Mouse (Mus musculus) midbrain, embryonic 14.5 days (tissue): ENCODE measurements around the gene Gp9. TPM values are rescaled to one million over a fixed set of nuclear protein-coding genes. Genes with fewer than 3 reads are reported as not detected.
A peak's percentile ranks its signal among the peaks of the same experiment; 100 is the strongest.

Source experiments
- ATAC-seq: fragments of 200-750 bp; cut with Nextera tagmentation; 2 replicates; pipeline ENCODE4 v1.8.0; 2017; ENCODE audit warnings: moderate number of reproducible peaks, moderate library complexity; ENCODE audit not compliant: low FRiP score, low TSS enrichment
- DNase-seq: peaks from one replicate; pipeline ENCODE4 v3.0.0-alpha.2; 2015
- H3K27ac ChIP-seq: fragments of 300-500 bp; sonication (generic); replicated peaks from 2 replicates; pipeline ENCODE4 v1.5.1; 2014; ENCODE audit warnings: mild to moderate bottlenecking, low read depth, low read length, moderate library complexity
- H3K27me3 ChIP-seq: fragments of 300-500 bp; sonication (generic); 2 replicates; pipeline ENCODE4 v1.6.1; 2014; ENCODE audit warnings: low read length, control low read depth, mixed read lengths; ENCODE audit not compliant: control insufficient read depth, insufficient read depth
- H3K36me3 ChIP-seq: fragments of 300-500 bp; sonication (generic); 2 replicates; pipeline ENCODE4 v1.6.1; 2014; ENCODE audit warnings: low read length, control low read depth; ENCODE audit not compliant: control insufficient read depth, insufficient read depth
- H3K4me1 ChIP-seq: fragments of 300-500 bp; sonication (generic); 2 replicates; pipeline ENCODE4 v1.6.1; 2014; ENCODE audit warnings: mild to moderate bottlenecking, antibody characterized with exemption, low read length, control low read depth; ENCODE audit not compliant: control insufficient read depth, insufficient read depth
- H3K4me2 ChIP-seq: fragments of 300-500 bp; sonication (generic); 2 replicates; pipeline ENCODE4 v1.6.1; 2014; ENCODE audit warnings: mild to moderate bottlenecking, low read length, moderate library complexity
- H3K4me3 ChIP-seq: fragments of 300-500 bp; sonication (generic); replicated peaks from 2 replicates; pipeline ENCODE4 v1.5.1; 2014; ENCODE audit warnings: low read depth, low read length
- H3K9ac ChIP-seq: fragments of 300-500 bp; sonication (generic); replicated peaks from 2 replicates; pipeline ENCODE4 v1.6.1; 2014; ENCODE audit warnings: mild to moderate bottlenecking, low read length, moderate library complexity
- H3K9me3 ChIP-seq: fragments of 300-500 bp; sonication (generic); 2 replicates; pipeline ENCODE4 v1.6.1; 2016; ENCODE audit warnings: low read length, control low read depth, mixed read lengths; ENCODE audit not compliant: control insufficient read depth
- WGBS: fragments of 180-500 bp; shearing (Covaris S2); extraction: QIAGEN DNeasy Blood & Tissue Kit; methylation state at CpG from one replicate; pipeline ENCODE4 v1.1.7; 2014; 5-methylcytosine and 5-hydroxymethylcytosine counted together
- polyA plus RNA-seq: library from polyadenylated mRNA; unstranded; fragments of >200 nt; fragmentation: Nextera tagmentation; extraction: Ambion mirVana; gene quantifications from 2 replicates; pipeline ENCODE4 v1.2.1, GENCODE M21; 2014

The Gp9 gene
- polyA plus RNA-seq, 1 experiment from 2014 or later: 0.66 TPM

DNA sequence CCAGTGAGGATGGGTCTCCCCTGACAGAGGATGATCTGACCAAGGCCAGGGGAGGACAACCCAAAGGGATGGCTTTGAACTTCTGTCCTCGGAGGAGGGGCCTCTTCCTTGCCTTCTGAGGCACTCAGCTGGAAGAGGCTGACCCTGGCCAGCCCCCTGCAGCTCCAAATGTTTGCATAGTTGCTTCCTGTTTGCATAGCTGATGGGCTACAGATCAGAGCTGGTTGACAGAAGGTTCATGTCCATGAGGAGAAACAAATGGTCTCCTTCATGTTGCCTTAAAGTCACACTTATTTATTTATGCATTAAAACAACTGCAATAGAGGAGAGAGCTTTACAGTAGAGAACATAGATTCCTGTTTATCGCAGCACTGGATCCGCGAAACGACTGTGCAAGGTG lies 43.7 kb upstream of the Gp9 start:
- peaks cover 42% of the 10 kb centered on the region for H3K27me3 ChIP-seq

DNA sequence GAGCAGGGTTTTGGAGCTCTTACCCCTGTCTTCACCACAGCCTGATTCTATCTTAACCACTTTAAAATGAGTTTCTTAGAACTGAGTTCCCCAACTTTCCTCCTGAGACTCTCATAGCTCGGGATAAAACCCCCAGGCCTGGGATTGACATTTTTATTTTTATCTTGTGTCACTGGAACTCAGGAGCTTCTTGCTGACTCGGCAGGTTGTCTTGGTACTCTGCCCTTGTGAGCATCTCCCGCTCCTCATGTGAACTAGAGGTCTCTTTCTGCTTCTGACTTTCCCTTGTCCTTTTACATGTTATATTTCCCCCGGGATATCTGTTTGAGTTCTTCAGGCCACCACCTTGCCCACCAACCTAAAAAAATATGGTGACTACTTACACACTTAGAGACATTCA lies 40.9 kb upstream of the Gp9 start:
- ATAC-seq (no peak), DNase-seq (no peak)
- Histone ChIP-seq H3K4me3 (no peak overlapping the region), H3K9me3 (no peaks in the 10 kb centered on the region), H3K9ac (no peak overlapping the region), H3K36me3 (no peaks in the 10 kb centered on the region), H3K4me1 (peaks cover 9% of the 10 kb centered on the region), H3K27me3 (peaks cover 24% of the 10 kb centered on the region), H3K4me2 (no peak overlapping the region), H3K27ac (no peak overlapping the region)
- 82% methylated on average over 4 of the region's 4 CpGs for WGBS

More for the DNA sequence above, 43.7 kb upstream of the Gp9 start:
- no peaks in the 10 kb centered on the region for H3K9me3 ChIP-seq
- no peak overlapping the region for H3K4me3 ChIP-seq
- H3K4me2 ChIP-seq: no peak overlapping the region
- WGBS: 75% methylated on average over 5 of the region's 5 CpGs
- peak; percentile 17 for DNase-seq
- H3K27ac ChIP-seq: no peak overlapping the region
- no peak for ATAC-seq
- no peak overlapping the region for H3K9ac ChIP-seq
- peaks cover 16% of the 10 kb centered on the region for H3K4me1 ChIP-seq
- H3K36me3 ChIP-seq: no peaks in the 10 kb centered on the region

DNA sequence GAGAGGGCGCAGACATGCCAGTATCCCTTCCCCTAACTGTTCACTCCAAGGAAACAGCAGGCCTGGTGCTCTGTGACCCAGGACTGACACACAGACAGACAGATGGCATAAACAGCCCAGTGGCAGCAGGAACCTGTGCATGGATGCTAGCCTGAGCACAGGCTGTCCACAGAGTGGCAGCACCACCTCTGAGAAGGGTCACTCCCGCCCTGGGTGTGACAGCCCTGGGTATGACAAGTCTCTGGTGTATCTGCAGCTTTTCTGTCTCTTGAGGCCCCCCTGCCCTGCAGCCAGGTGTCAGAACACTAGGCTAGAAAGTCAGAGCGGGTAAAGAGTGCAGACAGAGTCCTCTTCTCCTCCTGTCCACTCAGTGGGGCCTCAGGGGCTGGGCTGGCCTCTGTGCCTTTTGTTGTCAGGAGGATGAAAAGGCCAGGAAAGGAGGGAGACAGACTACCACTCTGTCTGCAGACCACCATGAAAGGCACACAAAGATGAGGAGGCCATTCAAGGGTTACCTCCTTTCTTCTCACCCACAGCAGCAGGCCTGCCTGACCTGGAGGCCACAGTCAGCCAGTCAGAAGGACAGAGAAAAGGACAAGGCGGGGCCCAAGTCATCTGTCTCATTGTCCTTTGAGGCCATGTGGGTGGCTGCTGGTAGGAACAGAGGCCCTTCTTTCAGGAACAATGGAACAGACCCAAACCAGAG lies 39.8 kb upstream of the Gp9 start:
- H3K27me3 ChIP-seq: peaks cover 13% of the 10 kb centered on the region
- ATAC-seq (no peak), DNase-seq (peak; percentile 20)
- no peak overlapping the region for H3K4me3 ChIP-seq
- H3K9ac ChIP-seq: no peak overlapping the region
- H3K4me2 ChIP-seq: no peak overlapping the region
- 21% methylated on average over 4 of the region's 4 CpGs for WGBS
- no peak overlapping the region for H3K27ac ChIP-seq
- peaks cover 3% of the 10 kb centered on the region; the same call in 1 of the 2 replicates for H3K4me1 ChIP-seq
- no peaks in the 10 kb centered on the region for H3K36me3 ChIP-seq
- no peaks in the 10 kb centered on the region for H3K9me3 ChIP-seq

DNA sequence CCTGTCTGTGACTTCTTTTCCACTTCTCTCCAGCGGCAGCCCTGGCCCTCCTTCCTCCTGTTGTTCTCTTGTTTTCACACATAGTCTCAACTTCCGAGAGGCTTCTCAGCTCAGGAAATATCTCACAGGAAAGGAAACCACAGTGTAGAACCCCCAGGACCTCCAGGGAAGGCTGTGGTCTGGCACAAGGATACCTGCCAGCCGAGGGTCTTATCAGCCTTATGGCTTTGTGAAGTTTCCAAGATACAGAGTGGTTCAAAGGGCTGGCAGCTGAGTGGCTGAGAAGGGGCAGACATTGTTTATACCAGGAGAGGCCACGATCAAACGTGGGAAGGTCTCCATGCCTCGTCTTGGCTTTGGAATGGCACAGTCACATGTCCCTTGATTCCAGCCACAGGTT lies 38.0 kb upstream of the Gp9 start:
- Histone ChIP-seq H3K27me3 (no peaks in the 10 kb centered on the region), H3K27ac (no peak overlapping the region), H3K4me1 (0 out of 2 replicates have a peak, but pooled peaks cover 3% of the 10 kb centered on the region), H3K36me3 (no peaks in the 10 kb centered on the region), H3K4me2 (no peak overlapping the region), H3K9me3 (no peaks in the 10 kb centered on the region), H3K4me3 (no peak overlapping the region), H3K9ac (no peak overlapping the region)
- 65% methylated on average over 6 of the region's 6 CpGs for WGBS
- no peak for ATAC-seq
- no peak for DNase-seq

DNA sequence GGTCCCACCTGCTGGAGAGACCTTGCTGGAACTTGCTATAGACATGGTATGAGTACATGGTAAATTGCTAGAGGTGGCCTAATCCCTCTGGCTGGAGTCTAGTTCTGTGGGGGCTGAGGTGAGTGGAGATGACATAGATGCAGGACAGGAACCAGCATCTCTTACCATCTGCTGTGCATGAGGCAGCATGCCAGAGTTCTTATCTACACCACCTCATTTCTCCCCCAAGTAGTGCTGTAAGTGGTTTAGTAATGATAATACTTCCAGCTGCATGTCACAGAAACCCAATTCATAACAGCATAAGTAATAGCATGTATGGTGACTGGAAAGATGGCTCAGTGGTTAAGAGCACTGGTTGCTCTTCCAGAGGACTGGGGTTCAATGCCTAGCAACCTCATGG lies 37.4 kb upstream of the Gp9 start:
- Histone ChIP-seq H3K27ac (no peak overlapping the region), H3K27me3 (no peaks in the 10 kb centered on the region), H3K4me2 (no peak overlapping the region), H3K4me3 (no peak overlapping the region), H3K9ac (no peak overlapping the region), H3K36me3 (no peaks in the 10 kb centered on the region), H3K9me3 (no peaks in the 10 kb centered on the region), H3K4me1 (0 out of 2 replicates have a peak, but pooled peaks cover 3% of the 10 kb centered on the region)
- no peak for DNase-seq
- ATAC-seq: no peak

DNA sequence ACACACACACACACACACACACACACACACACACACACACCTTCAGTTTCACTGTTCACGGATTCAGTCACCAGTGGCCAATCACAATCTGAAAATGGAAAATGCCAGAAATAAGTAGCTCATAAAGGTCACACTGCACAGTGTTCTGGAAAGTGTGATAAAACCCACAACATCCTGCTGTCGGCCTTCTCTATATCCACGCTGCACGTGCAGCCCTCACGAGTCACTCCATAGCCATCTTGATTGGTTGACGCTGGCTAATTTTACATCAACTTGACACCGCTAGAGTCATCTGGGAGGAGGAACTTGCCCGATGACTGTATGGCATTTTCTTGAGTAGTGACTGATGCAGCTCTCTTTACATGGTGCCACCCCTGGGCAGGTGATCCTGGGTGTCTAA lies 35.9 kb upstream of the Gp9 start:
- Histone ChIP-seq H3K36me3 (no peaks in the 10 kb centered on the region), H3K27me3 (no peaks in the 10 kb centered on the region), H3K27ac (no peak overlapping the region), H3K4me2 (no peak overlapping the region), H3K9ac (no peak overlapping the region), H3K4me3 (no peak overlapping the region), H3K4me1 (0 out of 2 replicates have a peak, but pooled peaks cover 3% of the 10 kb centered on the region), H3K9me3 (no peaks in the 10 kb centered on the region)
- WGBS: 93% methylated on average over 8 of the region's 8 CpGs
- no peak for DNase-seq
- no peak for ATAC-seq

DNA sequence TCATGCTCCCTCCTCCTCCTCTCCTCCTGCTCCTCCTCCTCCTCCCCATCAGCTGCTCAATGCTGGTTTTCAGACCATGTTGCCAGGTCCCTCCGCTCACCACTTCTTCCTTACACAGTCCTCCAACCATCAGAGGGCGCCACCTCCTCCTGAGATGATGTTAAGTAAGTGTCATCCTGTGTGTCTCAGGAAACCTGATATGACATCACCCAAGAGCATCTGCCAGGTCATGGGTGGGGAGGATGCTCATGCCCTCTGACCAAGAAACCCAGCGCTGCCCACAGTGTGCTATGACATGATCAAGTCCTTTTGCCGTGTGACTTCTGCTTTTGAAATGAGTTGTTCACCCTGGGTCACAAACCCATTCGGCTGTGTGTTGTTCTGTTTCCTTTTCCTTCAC lies 35.1 kb upstream of the Gp9 start:
- ATAC-seq (no peak), DNase-seq (no peak)
- Histone ChIP-seq H3K9ac (no peak overlapping the region), H3K4me1 (0 out of 2 replicates have a peak, but pooled peaks cover 3% of the 10 kb centered on the region), H3K4me2 (no peak overlapping the region), H3K4me3 (no peak overlapping the region), H3K27ac (no peak overlapping the region), H3K36me3 (no peaks in the 10 kb centered on the region), H3K27me3 (no peaks in the 10 kb centered on the region), H3K9me3 (no peaks in the 10 kb centered on the region)
- 81% methylated on average over 5 of the region's 5 CpGs for WGBS

DNA sequence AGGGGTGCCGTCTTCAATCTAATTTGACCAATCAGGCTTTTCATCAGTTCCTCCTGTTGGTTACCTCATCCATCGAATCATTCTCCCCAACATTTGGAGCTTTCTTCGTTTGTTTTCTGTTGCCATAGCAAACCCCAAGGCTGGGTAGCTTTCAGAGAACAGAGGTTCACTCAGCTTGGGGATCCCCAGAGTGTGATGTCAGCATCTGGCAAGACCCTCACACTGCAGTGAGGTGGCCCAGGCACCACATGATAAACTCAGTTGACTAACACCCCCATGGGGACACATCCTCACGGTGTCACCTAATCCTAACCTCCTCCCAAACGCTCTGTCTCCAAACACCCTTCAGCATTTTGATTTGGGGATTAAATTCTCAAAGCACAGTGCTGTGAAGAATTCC lies 34.6 kb upstream of the Gp9 start:
- no peak overlapping the region for H3K4me3 ChIP-seq
- no peaks in the 10 kb centered on the region for H3K27me3 ChIP-seq
- H3K9ac ChIP-seq: no peak overlapping the region
- H3K4me1 ChIP-seq: 0 out of 2 replicates have a peak, but pooled peaks cover under 1% of the 10 kb centered on the region
- no peak overlapping the region for H3K4me2 ChIP-seq
- whole genome bisulfite sequencing: 66% methylated on average over 5 of the region's 5 CpGs
- no peak overlapping the region for H3K27ac ChIP-seq
- ATAC-seq (no peak), DNase-seq (no peak)
- no peaks in the 10 kb centered on the region for H3K9me3 ChIP-seq
- H3K36me3 ChIP-seq: no peaks in the 10 kb centered on the region

DNA sequence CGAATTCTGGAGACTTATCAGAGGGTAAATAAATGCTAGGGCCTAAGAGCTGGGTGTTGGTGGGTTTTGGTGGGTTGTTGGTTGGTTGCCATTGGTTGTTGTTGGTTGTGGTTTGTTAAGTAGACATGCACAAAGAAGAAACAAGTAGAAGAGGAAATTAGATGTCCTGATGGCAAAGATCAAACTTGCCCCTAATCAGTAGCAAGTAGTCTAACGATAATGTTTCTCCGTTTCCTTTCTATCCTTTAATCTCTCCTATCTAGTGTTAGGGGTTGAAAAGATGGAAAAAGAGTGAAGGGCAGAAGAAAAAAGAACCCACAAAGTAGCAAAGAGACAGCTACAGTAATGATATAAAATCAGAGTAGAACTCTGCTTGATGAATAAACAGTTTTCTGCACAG lies 33.2 kb upstream of the Gp9 start:
- H3K27ac ChIP-seq: no peak overlapping the region
- H3K27me3 ChIP-seq: no peaks in the 10 kb centered on the region
- H3K4me3 ChIP-seq: no peak overlapping the region
- H3K4me2 ChIP-seq: no peak overlapping the region
- DNase-seq (no peak), ATAC-seq (no peak)
- H3K4me1 ChIP-seq: no peaks in the 10 kb centered on the region
- H3K36me3 ChIP-seq: no peaks in the 10 kb centered on the region
- H3K9me3 ChIP-seq: no peaks in the 10 kb centered on the region
- H3K9ac ChIP-seq: no peak overlapping the region
- 96% methylated on average over 3 of the region's 3 CpGs for WGBS
